Mouse (Mus musculus): ENCODE measurements at regions not wholly inside any gene's neighbourhood (a gene's known extent, or its start where the extent isn't known, plus 50 kb on each side); places are given as distances from the start of the nearest gene placed in this dataset.

- peak; percentile 46; the same call in 1 of the 2 replicates for TF ChIP-seq CTCF (IDR thresholded peaks at IDR 0.05; ENCODE audit: borderline replicate concordance, extremely low read depth, insufficient read depth, insufficient read length)
- no peak for TF ChIP-seq POLR2A (IDR thresholded peaks at IDR 0.05; ENCODE audit: borderline replicate concordance, extremely low read depth, insufficient read depth, insufficient read length, poor library complexity, severe bottlenecking)
These were observed 314.2 kb upstream of the 4931429L15Rik start for GRCm38 (mm10) chr9:46633952-46634351.

Measured in brain, embryonic 14.5 days (tissue).